Mouse (Mus musculus) liver, adult (tissue): ENCODE measurements around the gene Iqsec2.

ENCODE experiments used
- GATA4 ChIP-seq: IDR thresholded peaks from 2 replicates; pipeline ENCODE4 v1.6.1; 2014; ENCODE audit warnings: mild to moderate bottlenecking, low read length; ENCODE audit not compliant: insufficient replicate concordance

Gene Iqsec2

DNA sequence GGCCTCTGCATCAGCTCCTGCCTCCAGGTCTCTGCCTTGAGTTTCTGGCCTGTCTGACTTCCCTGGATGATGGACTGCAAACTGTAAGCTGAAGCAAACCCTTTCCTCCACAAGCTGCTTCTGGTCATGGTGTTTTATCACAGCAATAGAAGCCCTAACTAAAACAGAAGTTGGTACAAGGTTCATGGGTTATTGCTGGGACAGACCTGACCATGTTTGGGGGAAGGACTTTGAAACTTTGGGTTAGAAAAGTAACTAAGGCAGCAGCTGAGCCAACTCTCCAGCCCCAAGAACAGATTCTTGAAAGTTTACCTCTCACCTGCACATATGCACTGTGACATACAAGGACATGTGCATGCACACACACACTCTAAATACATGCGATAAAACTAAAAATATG, 61.4 kb downstream of the Iqsec2 start:
- TF ChIP-seq GATA4, result no peak

- TF ChIP-seq GATA4, result no peak
Observed at GRCm38 (mm10) chrX:152214703-152215102, 70.6 kb downstream of the Iqsec2 start.

- TF ChIP-seq GATA4, result no peak
Observed at GRCm38 (mm10) chrX:152218529-152218928, 74.5 kb downstream of the Iqsec2 start.

DNA sequence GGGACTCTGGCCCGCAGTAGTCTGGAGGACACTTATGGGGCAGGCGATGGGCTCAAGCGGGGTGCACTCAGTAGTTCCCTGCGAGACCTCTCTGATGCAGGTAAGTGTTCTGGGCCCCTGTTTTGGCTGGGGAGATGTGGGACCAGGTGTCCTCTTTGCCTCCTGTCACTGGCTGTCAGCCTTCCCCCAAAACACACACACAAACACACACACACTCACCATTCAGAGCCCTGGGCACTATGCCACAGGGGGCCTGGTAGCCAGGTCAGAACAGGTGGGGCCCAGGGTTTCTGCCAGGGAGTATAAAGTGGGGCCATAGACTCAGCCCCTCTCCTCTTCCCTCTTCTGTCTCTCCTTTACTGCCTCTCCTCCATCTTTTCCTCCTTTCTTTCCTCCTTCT, 77.7 kb downstream of the Iqsec2 start:
- no peak for TF ChIP-seq GATA4

GRCm38 (mm10) chrX:152222226-152222625, 78.2 kb downstream of the Iqsec2 start:
- TF ChIP-seq GATA4, result no peak

DNA sequence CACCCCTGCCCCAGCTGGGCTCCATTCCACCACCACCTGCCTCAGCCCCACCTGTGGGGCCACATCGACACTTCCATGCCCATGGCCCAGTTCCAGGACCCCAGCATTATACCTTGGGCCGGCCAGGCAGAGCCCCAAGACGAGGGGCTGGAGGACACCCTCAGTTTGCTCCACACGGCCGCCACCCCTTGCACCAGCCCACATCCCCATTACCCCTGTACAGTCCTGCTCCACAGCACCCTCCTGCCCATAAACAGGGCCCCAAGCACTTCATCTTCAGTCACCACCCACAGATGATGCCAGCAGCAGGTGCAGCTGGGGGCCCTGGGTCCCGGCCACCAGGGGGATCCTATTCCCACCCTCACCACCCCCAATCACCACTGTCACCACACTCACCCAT, 79.2 kb downstream of the Iqsec2 start:
- no peak for TF ChIP-seq GATA4

GRCm38 (mm10) chrX:152224280-152224679, 80.2 kb downstream of the Iqsec2 start:
- TF ChIP-seq GATA4, result no peak

- TF ChIP-seq GATA4, result peak; percentile 21; the same call in 1 of the 2 replicates
Observed at GRCm38 (mm10) chrX:152232781-152233763, 89.0 kb downstream of the Iqsec2 start, which contains the start of gene Kdm5c. TSS of gene Kdm5c (plus strand) at chrX:152233020.

DNA sequence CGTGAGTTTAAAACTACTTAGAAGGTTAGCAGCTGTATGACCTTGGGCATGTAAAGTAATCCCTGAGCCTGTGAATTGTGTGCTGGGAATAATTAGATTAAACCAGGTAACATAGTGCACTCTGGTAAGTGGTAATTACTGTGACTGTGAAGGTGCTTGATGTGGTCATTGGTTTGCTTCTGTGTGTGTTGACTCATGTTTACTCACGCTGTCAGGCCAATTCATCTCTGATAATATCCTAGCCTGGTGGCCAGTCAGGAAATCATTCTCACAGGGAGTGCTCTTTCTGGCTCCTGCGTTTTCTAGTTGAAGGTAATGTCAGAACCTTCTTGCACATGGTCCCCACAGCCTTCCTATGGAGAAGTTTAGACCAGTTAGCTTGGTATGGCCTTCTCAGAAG, 90.1 kb downstream of the Iqsec2 start:
- TF ChIP-seq GATA4, result no peak

DNA sequence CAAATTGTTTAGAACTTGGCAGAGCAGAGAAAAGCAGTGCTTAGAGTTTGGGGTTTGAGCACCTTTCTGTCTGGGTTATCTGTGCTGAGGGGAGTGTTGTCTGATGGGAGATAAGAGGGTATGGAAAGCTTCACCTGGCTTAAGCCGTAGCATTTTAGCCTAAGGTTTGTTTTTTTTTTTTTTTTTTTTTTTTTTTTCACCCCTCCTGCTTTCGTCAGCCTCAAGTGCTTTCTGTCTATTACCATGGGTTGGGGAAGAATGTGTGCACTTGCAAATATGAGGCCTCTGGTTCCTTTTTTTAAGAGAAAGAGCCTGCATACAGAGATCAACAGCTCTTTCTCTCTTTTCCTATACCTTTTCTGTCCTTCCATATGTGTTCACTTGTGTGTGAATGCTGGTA, 91.7 kb downstream of the Iqsec2 start:
- TF ChIP-seq GATA4, result no peak

GRCm38 (mm10) chrX:152244492-152245189, 100.6 kb downstream of the Iqsec2 start:
- TF ChIP-seq GATA4, result no peak

GRCm38 (mm10) chrX:152271189-152271588, 127.1 kb downstream of the Iqsec2 start:
- TF ChIP-seq GATA4, result no peak
